Mouse (Mus musculus) kidney, postnatal 10 days (tissue): ENCODE measurements at regions not wholly inside any gene's neighbourhood (a gene's known extent, or its start where the extent isn't known, plus 50 kb on each side); places are given as distances from the start of the nearest gene placed in this dataset.
"Not testable (repeated sequence)": the region's sequence is repeated elsewhere in the genome, so short reads cannot be mapped to it uniquely, and the experiment has no call there.

ENCODE experiments used
- DNase-seq: peaks from one replicate; pipeline ENCODE4 v3.0.0; 2021; ENCODE audit warnings: mixed read lengths

GRCm38 (mm10) chr4:131431188-131431587, 406.9 kb downstream of the Ptpru start:
- peak; percentile 87 for DNase-seq

GRCm38 (mm10) chr4:131432591-131433177, 405.4 kb downstream of the Ptpru start:
- no peak for DNase-seq

- no peak for DNase-seq
These were observed 402.9 kb downstream of the Ptpru start for GRCm38 (mm10) chr4:131435222-131435621.

GRCm38 (mm10) chr4:131438403-131438802, 399.7 kb downstream of the Ptpru start:
- no peak for DNase-seq

- DNase-seq = no peak
These were observed 399.2 kb downstream of the Ptpru start for GRCm38 (mm10) chr4:131438883-131439282.

- DNase-seq = no peak
These were observed 397.2 kb downstream of the Ptpru start for GRCm38 (mm10) chr4:131440845-131441244.

GRCm38 (mm10) chr4:131443518-131443917, 394.6 kb downstream of the Ptpru start:
- no peak for DNase-seq

GRCm38 (mm10) chr4:131450296-131450695, 387.8 kb downstream of the Ptpru start:
- DNase-seq = not testable (repeated sequence)

GRCm38 (mm10) chr4:131457551-131457950, 380.5 kb downstream of the Ptpru start:
- no peak for DNase-seq

GRCm38 (mm10) chr4:131459746-131460145, 378.3 kb downstream of the Ptpru start:
- no peak for DNase-seq

GRCm38 (mm10) chr4:131461312-131461711, 376.8 kb downstream of the Ptpru start:
- DNase-seq = no peak

GRCm38 (mm10) chr4:131461728-131462127, 376.4 kb downstream of the Ptpru start:
- DNase-seq = no peak

GRCm38 (mm10) chr4:131475023-131475422, 363.1 kb downstream of the Ptpru start:
- no peak for DNase-seq

- no peak for DNase-seq
These were observed 359.2 kb downstream of the Ptpru start for GRCm38 (mm10) chr4:131478923-131479322.

- DNase-seq = peak; percentile 20
These were observed 354.0 kb downstream of the Ptpru start for GRCm38 (mm10) chr4:131483958-131484605.

- DNase-seq = no peak
These were observed 353.4 kb downstream of the Ptpru start for GRCm38 (mm10) chr4:131484607-131485111.

- no peak for DNase-seq
These were observed 352.8 kb downstream of the Ptpru start for GRCm38 (mm10) chr4:131485126-131485825.

GRCm38 (mm10) chr4:131486821-131487220, 351.3 kb downstream of the Ptpru start:
- DNase-seq = peak; percentile 93

- peak; percentile 66 for DNase-seq
These were observed 349.8 kb downstream of the Ptpru start for GRCm38 (mm10) chr4:131488246-131488645.

- peak; percentile 41 for DNase-seq
These were observed 349.0 kb downstream of the Ptpru start for GRCm38 (mm10) chr4:131489056-131489455.

- no peak for DNase-seq
These were observed 346.1 kb downstream of the Ptpru start for GRCm38 (mm10) chr4:131491960-131492359.

- no peak for DNase-seq
These were observed 344.4 kb downstream of the Ptpru start for GRCm38 (mm10) chr4:131493726-131494125.

GRCm38 (mm10) chr4:131496900-131497299, 341.2 kb downstream of the Ptpru start:
- DNase-seq = no peak
